Mouse (Mus musculus) heart, adult 11 months (tissue): ENCODE measurements around the gene Ppp2r5b.

Experiments used
- DNase-seq: peaks from one replicate; pipeline ENCODE4 v3.0.0; 2022

Gene Ppp2r5b

DNA sequence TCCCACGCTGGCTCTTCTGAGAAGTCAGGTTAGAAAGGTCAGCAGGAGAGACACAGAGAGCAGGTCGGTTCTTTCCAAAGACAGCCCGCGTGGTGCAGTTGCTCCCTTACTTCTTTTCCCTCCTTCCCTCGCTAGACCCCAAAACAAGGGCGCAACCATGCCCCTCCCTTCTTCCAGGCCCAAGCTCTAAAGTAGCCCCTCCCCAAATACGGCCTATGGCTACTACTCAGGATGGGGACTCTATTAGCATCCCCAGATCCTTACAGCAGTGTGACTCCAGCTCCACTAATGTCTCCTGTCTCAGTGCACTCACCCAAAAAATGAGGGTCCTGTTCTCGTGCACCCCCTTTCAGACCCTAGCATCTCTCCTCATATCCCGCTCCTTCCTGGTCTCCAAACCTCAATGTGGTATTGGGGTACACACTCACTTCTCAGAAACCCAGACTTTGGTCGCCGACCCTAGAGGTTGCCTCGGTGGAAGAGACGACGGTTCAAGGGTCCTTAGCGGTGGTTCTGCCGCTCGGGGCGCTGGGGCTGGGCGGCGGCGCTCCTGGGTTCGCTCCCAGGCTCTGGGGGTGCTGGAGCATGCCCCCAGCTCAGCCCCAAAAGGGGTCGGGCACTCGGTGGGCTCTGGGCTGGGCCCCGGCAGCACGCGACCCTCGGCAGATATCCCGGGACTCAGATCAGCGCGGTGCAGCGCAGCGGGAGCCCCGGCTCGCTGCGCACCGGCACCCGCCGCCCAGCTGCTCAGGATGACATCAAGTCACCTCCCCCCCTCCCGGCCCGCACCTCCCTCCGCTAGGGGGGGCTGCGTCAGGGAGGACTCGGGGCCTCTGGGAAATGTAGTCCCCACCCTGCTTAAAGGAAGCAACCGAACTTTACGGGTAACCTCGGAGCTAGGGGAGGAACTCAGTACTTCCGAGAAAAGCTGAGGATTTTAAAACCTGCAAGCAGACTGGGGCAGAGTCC, at the start of gene Ppp2r5b:
Gene Ppp2r5b, minus strand, starts transcription at position 789 of the 969 bp plus-strand sequence.
- DNase-seq = peak; percentile 99

DNA sequence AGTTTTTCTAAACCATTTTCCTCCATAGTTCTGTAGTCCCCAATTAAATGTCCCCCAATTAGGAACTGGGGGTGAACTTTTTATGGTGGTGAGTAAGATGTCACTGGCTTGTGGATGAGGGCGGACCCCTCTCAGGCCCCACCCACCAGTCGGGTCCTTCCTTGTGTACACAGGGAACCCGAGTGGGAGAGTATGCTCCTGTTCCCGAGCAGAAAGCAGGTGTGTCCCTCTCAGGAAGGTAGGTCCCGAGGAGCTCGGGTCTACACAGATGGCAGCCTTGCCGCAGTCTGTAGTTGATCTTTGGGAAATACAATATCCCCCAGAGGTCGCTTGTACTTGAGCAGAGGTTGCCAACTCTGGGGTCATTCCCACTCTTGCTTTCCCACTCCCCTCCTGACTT, 49.6 kb upstream of the Ppp2r5b start:
- DNase-seq = peak; percentile 93

DNA sequence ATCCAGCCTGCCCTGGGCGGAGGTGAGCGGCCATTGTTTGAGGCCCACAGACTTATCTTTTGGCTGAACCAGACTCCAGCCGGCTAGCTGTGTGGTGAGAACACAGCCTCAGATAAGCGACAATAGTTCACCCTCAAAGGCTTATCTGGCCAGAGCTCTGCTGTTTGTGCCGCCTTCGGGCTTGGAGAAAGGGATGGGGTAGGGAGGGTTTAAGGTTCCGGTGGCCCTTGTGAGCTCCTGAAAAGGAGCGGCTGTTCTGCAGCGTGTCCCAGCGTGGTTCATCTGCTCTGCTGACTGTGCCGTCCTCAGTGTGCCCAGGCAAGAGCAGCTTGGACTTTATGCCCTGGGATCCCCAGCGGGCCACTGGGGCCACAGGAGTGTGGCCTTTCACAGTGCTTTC, 48.8 kb upstream of the Ppp2r5b start:
- peak; percentile 97 for DNase-seq

DNA sequence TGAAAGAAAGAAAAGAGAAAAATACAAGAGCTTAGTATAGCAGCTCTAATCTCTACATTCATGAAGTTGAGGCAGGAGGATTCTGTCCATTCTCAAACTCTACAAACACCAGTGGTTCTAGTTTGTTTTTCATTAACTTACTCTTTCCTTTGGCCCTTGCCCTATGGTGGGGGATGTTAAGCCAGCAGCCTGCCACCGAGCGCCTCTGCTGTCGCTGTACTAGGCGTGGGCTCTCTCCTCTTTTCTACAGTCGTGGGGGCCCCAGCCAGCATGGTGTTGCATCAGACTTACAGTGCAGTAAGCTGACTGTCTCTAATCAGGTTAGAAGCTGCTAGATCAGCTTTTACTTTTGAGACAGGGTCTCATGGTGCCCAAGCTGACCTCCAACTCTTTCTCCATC, 47.3 kb upstream of the Ppp2r5b start:
- DNase-seq = no peak

DNA sequence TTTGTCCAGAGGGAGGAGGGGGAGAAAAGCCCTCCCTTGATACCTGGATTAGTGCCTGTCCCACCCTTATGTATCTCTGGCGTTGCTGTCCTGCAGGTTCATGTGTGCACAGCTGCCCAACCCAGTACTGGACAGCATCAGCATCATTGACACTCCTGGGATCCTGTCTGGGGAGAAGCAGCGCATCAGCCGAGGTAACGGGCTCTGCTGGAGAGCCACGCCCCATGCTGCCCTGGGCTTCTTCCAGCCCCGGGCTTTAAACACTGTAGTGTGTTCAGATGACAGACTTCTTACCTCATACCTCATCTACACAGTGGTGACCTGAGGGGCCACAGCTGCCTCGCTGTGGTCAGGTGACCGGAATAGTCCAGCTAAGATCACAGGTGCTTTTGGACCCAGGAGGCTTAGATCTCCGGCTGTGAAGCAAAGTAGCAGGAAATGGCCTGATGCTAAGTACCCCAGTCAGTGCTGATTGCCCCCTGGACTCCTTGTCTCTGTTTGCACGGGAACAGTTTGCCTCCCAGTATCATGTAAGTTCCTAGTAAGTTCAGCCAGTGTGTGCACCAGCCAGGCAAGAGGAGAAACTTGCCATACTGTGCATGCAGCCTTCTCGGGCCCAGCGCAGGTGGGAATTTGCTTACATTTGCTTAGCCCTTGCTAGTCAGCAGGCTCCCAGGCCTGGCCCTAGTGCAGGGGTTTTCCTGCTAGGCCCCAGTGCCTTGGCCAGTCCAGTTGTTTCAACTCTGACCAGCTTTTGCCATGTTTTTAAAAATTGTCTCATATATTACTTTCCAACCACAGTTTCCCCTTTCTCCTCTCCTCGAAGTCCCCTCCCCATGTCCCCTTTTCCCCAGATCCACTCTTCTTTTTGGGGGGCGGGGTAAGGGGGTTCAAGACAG, 45.7 kb upstream of the Ppp2r5b start:
- peak; percentile 93 for DNase-seq

DNA sequence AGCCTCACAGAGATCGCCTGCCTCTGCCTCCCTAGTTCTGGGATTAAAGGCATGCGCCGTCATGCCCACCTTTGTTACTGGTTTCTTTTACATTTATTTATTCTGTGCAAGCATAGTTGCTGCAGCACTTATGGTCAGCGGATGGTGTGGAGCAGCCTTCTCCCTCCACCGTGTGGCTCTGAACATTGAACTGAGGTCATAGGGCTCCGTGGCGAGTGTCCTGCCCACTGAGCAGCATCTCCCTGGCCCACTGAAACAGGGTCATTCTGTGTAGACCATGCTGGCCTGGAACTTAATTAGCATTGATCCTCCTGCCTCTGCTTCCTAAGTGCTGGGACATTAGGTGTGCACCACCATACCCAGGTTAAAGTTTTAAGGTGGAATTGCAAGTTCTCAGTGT, 44.9 kb upstream of the Ppp2r5b start:
- no peak for DNase-seq

DNA sequence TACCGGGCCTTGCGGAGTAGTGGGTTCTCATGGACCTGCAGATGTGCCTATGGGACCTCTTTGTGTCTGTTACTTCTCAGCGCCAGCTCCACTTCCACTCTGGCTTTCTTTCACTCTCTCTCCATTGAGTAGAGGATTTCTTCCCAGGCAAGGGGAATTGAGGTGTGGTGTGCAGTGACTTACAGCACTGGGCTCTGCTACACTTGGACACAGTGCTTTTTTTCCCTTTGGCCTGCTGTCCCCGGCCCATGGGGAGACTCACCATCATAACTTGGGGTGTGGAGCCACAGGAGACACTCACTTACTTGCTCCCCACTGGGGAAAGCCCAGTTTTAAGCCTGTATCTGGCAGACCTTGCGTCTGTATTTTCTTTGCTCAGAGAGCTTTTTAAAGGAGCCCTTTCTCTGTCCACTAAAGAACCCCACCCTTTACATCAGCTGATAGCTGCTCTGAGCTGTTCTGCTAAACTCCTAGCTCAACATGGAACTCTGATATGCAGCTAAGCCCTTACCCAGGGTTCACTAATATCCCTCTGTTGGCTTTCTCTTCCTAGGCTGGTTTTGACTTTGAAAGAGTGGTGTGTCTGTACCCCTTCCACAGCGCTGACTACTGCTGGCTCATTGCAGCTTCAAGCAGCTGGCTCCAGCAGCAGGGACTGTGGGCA, 43.9 kb upstream of the Ppp2r5b start:
- DNase-seq = peak; percentile 94

DNA sequence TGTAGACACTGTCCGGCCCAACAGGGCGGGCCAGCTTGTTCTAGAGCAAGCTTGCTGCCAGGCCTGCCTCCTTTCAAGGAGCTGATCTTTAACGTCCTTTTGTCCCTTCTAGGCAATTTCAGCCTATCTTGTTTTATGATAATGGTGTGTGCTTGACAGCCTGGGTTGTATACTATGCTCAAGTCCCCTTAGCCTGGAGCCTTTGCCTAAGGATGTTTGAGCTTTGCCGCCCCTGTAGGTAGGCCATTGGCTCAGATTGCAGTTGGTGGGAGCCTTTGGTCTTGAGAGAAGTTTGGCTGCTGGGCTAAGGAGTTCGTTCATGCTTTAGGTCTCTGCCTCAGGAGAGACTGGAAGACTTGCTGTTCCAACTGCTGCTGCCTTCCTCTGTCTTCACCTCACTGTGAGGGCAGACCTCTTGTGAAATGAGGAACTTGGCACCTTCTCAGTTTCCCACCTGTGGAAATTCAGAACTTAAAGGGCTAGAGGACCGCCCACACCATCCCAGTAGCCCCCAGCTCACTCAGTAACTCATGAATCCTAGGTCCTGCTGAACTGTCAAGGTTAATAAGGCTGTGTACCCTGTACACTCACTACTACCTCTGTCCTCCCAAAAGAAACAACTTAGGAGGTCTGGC, 42.9 kb upstream of the Ppp2r5b start:
- peak; percentile 95 for DNase-seq

DNA sequence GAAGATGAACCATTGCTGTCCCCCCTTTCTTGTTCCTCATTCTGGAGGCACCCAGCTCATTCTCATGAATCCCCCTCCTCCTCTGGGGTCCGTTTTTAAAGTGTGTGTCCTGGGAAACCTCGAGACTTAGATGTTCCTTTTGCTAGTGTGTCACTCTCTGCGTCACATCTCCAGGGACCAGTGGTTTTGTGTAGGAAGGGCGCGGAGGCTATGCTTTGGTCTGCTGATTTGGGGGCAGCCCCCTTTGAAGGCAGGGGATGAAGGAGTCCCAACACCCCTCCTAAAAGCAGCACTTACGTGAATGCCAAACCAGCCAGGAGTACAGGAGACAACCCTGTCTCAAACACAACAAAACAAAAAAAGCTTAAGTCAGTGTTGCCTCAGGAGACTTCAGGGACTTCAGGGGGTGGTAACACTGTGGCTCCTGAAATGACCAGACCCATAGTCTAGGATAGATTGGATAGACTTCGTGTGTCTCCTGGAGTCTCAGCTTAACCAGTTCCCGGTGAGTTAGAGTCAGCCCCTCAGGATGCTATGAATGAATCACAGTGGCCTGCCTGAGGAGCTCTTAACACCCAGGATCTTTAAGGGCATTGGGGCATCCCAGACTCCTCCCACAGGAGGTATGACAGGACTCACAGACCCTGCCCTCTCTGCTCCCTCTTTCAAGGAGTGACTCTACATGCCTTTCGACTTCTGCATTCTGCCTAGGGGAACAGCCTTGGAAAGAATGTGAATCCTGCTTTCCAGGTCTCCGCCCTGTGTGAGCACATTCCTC, 42.2 kb upstream of the Ppp2r5b start:
- peak; percentile 99 for DNase-seq

DNA sequence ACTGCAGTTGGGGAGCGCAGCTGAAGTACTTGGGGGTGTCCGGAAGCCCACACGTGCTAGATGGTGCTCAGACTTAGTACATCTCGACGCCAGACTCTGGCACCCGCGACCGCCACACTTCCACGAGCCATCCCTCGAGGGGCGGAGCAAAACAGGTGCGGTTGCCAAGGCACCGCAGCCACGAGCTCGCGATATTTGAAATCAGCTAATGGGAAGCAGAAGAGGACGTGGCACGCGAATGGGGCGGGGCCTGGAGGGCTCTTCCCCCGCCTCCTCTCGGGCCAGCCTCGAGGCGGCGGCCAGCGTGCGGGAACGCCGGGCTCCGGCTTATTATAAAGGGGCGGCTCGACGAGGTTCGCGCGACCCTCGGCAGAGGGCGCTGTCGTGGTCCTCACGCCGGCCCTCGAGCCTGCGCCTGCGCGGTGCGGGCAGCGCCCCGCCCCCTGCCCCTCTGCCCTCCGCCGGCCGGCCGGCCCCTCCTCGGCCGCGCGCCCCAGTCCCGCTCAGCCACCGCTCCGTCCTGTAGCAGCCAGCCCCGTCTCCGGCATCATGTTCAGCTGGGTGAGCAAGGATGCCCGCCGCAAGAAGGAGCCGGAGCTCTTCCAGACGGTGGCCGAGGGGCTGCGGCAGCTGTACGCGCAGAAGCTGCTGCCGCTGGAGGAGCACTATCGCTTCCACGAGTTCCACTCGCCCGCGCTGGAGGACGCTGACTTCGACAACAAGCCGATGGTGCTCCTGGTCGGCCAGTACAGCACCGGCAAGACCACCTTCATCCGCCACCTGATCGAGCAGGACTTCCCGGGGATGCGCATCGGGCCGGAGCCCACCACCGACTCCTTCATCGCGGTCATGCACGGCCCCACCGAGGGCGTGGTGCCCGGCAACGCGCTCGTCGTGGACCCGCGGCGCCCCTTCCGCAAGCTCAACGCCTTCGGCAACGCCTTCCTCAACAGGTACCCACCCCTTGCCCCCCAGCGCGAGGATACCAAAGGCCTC, 41.1 kb upstream of the Ppp2r5b start, which contains the start of gene Ehd1:
Gene Ehd1, plus strand, starts transcription at position 300 of the 996 bp plus-strand sequence.
- DNase-seq = peak; percentile 100

DNA sequence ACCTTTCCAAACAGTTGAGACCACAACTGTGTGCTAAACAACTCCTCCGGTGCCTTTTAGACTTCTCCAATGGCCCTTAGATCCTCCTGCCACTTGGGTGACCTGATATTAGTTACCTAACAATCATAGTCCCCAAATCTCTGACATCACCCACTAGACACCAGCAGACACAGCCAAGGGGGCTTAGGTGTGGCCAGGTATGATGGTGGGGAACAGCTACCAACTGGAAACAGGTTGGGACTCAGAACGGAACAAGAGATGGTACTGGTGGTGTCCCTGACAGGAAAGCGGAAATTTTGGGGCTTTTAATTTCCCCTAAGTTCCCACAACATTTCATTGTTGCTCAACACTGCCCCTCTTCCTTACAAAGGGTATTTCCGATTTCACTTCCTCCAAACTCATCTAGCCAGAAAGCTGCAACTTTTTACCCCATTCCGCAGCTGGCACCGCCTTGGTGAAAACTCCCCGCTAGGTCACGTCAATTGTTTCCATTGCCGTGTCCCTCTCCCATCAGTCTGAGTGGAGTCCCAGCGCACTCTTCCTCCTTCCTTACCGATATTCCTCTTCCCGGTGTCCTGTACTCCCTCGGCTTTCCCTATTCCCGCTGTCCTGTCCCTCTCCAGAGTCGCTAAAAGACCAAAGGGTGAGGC, 40.2 kb upstream of the Ppp2r5b start:
- DNase-seq = no peak

DNA sequence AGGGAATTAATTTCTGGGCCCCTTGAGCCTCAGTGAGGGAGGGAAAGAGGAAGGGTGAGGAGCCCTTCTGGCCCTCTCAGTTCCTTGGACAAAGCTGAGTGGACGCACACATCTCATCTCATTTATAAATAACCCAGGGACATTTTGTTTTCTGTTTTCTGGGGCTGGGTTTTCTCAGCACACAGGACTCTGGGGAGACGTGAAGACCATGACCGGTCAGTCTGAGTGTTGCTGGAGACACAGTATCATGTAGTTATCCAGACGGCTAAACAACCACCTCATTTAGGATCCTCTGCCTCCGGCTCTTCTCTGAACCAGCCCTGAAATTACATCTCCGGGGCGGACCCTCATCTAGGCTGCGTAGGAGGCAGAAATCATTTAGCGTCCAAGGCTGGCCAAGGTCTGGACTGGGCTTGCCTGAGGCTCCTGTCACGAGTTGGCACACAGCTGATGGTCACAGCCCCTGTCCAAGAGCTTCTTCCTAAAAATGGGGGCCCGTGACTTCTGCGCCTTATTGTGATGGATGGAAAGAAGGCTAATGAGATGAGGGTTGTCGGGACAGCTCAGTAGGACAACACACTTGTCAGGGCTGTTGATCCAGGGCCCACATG, 38.4 kb upstream of the Ppp2r5b start:
- DNase-seq = peak; percentile 97

DNA sequence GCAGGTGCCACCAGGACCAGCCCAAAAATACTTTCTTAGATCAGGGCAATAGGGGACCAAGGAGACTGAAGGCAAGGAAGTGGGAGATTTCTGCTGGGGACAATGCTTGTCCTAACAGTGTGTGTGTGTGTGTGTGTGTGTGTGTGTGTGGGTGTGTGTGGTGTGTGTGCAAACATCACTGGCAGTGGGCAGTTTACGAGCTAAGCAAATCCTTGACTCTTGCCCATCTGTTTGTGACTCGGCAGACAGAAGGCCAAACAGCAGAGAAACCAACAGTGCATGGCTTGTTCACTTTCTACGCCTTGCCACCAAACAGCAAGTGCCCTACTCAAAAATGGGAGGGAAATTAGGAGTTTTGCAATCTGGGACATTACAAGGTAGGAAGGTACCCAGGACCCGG, 37.9 kb upstream of the Ppp2r5b start:
- no peak for DNase-seq

DNA sequence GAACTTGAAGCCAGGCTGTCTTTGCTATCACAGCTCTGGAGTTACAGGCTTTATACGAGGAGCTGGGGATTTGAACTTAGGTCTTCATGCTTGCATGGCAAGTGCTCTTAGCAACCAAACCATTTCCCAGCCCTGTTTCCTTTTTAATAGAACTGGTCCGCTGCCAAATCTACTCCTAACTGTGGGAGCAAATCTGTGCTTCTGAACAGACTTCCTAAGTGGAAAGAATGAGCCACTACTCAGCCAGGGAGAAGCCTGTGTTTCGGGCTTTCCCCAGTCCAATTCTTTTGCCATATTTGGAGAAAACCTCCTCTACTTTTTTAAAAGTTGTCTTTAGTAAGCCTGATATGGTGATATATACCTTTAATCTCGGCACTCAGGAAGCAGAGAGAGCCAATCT, 37.1 kb upstream of the Ppp2r5b start:
- peak; percentile 96 for DNase-seq

DNA sequence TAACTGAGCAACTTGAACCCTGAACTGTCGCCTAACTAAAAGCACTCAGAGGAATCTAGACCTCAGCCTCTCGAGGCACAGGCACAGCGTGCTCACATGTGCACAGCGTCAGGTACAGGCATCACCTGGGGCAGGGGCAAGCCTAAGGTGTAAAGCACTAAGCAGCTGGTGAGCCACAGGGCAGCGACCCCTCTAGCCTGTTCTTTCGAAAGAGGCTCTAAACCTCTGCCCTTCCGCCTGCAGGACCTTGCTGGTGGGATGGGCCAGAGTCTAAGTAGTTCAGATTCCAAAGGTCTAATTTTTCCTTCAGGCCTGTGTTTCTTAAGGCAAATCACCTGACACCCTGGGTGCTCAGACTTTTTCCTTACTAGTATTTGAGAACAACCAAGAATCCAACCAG, 36.4 kb upstream of the Ppp2r5b start:
- DNase-seq = no peak

DNA sequence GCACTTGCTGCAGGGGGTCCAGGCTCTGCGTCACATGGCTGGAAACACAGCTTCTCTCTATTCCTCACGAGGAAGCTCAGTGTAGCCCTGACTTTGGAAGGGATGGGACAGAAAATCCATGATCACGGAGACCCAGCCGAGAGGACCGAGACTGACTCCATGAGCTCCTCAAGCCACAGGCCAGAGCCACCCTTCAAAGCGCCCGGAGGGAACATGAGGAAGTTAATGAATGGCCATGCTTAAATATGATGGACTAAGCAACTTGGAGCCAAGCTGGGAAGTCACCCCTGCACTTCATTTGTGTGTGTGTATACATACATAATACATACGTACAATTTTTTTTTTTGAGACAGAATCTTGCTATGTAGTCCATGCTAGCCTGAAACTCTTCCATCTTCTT, 35.5 kb upstream of the Ppp2r5b start:
- DNase-seq = no peak

DNA sequence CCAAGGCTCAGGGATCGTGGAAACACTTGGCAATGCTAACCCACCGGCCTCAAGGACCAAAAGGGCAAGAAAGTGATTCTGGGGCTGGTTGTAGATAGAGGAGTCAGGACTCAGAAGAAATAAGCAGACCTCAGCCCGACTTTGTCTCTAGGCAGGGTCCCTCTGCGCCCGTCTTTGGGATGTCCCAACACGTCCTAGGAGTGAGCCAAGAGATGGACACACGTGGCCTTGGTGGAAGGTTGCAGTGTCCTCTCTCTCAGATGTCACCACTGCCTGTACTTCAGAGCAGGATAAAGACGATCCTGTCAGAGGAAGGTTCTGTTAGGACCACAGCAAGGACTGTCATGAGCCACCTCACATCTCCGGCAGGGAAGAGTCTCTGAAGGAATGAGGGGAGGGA, 35.0 kb upstream of the Ppp2r5b start:
- DNase-seq = no peak

DNA sequence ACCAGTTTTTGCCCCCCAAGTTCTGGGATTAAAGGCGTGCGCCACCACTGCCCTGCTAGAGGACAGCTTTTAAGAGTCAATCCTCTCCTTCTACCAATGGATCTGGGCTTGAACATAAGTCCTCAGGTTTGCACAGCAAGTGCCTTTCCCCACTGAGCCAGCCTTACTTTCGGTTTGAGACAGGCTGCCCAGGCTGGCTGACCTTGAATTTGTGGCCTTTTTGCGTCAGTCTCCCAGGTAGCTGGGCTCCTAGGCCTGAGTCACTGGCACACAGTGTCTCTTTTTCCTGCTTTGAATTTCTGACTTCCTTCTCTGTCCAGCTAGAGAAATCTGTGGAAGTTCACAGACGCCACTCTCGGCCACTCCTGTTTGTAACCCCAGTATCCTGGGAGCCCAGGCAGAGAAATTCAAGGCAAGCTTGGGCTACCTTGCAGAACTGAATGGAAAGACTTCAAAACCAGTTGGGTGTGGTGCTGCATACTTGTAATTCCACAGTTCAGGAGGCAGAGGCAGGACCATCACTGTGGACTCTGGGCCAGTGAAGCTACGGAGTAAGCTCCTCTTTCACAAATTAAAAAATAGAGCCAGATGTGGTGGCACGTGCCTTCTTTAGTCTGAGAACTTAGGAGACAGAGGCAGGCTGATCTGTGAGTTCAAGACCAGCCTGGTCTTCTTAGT, 34.3 kb upstream of the Ppp2r5b start:
- DNase-seq = no peak

DNA sequence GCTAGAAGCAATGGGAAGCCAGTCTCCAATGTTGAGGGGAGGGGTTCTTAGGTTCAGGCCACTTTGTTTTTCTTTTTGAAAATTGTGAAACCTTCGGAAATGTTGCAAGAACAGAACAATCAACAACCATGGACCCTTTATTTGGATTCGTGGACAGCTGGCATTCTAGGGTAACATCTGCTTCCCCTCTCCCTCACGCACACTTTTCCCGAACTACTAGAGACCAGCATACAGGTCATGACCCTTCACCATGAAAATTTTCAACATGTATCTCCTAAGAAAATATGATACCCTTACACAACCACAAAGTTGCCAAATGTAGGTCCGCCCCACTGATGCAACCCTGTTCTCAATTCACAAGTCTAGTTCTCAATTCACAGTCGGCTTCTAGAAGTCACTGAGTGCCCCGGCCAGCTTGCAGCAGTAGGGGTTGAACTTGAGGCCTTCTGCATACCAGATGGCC, 33.0 kb upstream of the Ppp2r5b start:
- peak; percentile 95 for DNase-seq
